Mouse (Mus musculus): ENCODE measurements around the gene Smndc1. TPM values are rescaled to one million over a fixed set of nuclear protein-coding genes. Genes with fewer than 3 reads are reported as not detected.
"Not testable (repeated sequence)": the region's sequence is repeated elsewhere in the genome, so short reads cannot be mapped to it uniquely, and the experiment has no call there.

Gene Smndc1
- polyA plus RNA-seq, 1 experiment from 2014 or later = 38.5 TPM

DNA sequence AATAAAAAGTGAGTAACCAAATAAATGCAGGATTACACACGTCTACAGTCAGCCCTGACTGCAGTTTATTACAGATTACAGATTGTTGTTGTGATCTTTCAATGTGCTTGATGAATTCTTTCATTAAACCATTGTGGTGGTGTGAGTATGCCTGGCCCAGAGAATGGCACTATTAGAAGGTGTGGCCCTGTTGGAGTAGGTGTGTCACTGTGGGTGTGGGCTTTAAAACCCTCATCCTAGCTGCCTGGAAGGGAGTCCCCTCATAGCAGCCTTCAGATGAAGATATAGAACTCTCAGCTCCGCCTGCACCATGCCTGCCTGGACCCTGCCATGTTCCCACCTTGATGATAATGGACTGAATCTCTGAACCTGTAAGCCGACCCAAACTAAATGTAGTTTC is 4.6 kb upstream of the Smndc1 start:
- WGBS = 62% methylated on average over 3 of the region's 3 CpGs
- not testable (repeated sequence) for H3K27ac ChIP-seq; H3K36me3 ChIP-seq; H3K27me3 ChIP-seq; ATAC-seq (ENCODE audit: borderline replicate concordance, extremely low read depth, low FRiP score, low TSS enrichment); H3K9me3 ChIP-seq; H3K4me2 ChIP-seq; H3K9ac ChIP-seq; H3K4me3 ChIP-seq
- peaks cover 13% of the 10 kb centered on the region for H3K4me1 ChIP-seq

DNA sequence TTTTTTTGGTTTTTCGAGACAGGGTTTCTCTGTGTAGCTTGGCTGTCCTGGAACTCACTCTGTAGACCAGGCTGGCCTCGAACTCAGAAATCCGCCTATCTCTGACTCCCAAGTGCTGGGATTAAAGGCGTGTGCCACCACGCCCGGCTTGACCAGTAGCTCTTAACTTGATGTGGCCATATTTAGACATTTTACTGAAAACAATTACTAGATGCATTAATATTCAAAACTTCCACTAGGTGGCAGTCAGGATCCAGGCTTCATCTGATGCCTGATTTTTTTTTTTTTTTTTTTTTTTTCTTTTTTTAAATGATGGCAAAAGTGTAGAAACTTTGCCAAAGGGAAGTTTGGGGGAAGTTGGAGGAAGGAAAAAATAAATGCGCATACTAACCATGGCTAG is 4.2 kb upstream of the Smndc1 start:
- 0 out of 2 replicates have a peak overlapping the region, but pooled peaks have one; percentile 18 for H3K4me2 ChIP-seq

DNA sequence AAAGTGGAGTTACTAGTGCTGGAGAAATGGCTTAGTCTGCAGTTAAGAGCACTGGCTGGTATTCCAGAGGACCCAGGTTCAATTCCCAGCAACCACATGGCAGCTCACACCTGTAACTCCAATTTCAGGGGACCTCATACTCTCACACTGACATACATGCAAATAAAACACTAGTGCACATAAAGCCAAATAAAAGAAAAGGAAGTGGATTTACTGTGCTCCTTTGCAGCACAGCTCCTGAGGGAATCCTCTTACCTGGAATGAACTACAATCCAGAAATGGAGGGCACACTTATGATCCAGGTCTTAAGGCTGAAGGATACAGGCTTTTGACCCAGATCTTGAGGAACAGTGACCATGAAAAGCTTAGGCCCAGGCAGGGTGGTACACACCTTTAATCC is 3.3 kb upstream of the Smndc1 start:
- H3K27me3 ChIP-seq = no peaks in the 10 kb centered on the region
- no peak overlapping the region for H3K4me2 ChIP-seq
- H3K9ac ChIP-seq = no peak overlapping the region
- no peaks in the 10 kb centered on the region for H3K9me3 ChIP-seq
- H3K27ac ChIP-seq = no peak overlapping the region
- ATAC-seq (ENCODE audit: borderline replicate concordance, extremely low read depth, low FRiP score, low TSS enrichment) = no peak
- peaks cover 18% of the 10 kb centered on the region for H3K4me1 ChIP-seq
- no peaks in the 10 kb centered on the region for H3K36me3 ChIP-seq
- no peak overlapping the region for H3K4me3 ChIP-seq

More for the DNA sequence above, 4.2 kb upstream of the Smndc1 start:
- Histone ChIP-seq H3K4me3 (no peak overlapping the region), H3K4me1 (peaks cover 13% of the 10 kb centered on the region), H3K9ac (no peak overlapping the region), H3K36me3 (no peaks in the 10 kb centered on the region), H3K27ac (no peak overlapping the region), H3K9me3 (no peaks in the 10 kb centered on the region), H3K27me3 (no peaks in the 10 kb centered on the region)
- no peak for ATAC-seq (ENCODE audit: borderline replicate concordance, extremely low read depth, low FRiP score, low TSS enrichment)
- 12% methylated on average over 7 of the region's 7 CpGs for WGBS

DNA sequence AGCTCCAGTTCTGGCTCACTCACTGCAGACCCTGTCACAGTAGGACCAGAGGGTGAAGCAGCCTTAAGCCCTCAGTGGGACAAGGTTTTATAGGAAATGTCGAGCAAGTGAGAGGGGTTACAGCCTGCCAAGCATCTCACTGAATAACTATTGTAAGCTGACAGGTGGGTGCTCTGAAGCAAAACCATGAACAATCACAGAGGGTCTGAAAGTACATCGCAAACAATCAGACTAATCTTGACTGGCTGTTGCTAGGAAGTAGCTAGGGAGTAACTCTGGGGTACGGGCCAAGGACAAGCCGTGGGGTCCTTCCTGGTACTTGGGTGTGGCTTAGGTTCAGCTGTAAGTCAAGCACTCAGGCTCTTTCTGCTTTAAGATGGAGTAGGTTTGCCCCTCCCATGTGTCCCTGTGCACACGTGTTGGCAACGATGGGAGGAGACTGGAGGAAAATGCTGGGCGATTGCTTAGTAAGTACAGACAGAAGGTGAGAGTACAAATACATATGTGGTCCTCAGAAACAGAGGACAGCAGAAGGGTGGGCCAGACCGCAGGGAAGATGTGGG is 2.5 kb upstream of the Smndc1 start:
- no peak overlapping the region; the same call in 1 of the 2 replicates for H3K27ac ChIP-seq
- no peaks in the 10 kb centered on the region for H3K9me3 ChIP-seq
- H3K36me3 ChIP-seq = peaks cover 8% of the 10 kb centered on the region
- no peak for ATAC-seq (ENCODE audit: borderline replicate concordance, extremely low read depth, low FRiP score, low TSS enrichment)
- H3K4me3 ChIP-seq = no peak overlapping the region
- H3K4me2 ChIP-seq = no peak overlapping the region
- peaks cover 21% of the 10 kb centered on the region for H3K4me1 ChIP-seq
- no peak overlapping the region for H3K9ac ChIP-seq
- 64% methylated on average over 8 of the region's 8 CpGs for WGBS
- H3K27me3 ChIP-seq = no peaks in the 10 kb centered on the region

DNA sequence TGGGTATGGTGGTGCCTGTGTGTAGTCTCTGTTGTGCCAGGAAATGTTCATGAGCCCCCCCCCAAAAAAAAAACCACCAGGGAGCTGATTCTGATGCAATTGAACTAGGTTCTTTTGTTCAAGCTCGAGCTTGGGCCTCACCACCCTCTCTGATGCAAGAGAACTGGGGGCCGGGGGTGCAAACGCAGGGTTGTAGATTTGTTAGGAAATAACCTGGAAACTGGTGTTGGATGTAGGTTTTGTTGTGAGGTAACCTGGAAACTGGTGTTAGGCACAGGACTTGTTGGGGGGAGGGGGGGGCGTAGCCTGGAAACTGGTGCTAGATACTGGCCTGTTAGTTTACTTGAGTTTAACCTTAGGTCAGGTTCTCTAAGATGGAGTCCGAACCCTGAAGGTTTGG is 1.4 kb upstream of the Smndc1 start:
- H3K4me1 ChIP-seq = peaks cover 26% of the 10 kb centered on the region
- ATAC-seq (ENCODE audit: borderline replicate concordance, extremely low read depth, low FRiP score, low TSS enrichment) = no peak
- peaks cover 19% of the 10 kb centered on the region for H3K36me3 ChIP-seq
- H3K9ac ChIP-seq = peak overlapping the region; percentile 75
- H3K4me2 ChIP-seq = peak overlapping the region; percentile 66
- peak overlapping the region; percentile 100; the same call in 1 of the 2 replicates for H3K4me3 ChIP-seq
- WGBS = 74% methylated on average over 5 of the region's 5 CpGs
- no peaks in the 10 kb centered on the region for H3K27me3 ChIP-seq
- no peak overlapping the region for H3K27ac ChIP-seq
- H3K9me3 ChIP-seq = no peaks in the 10 kb centered on the region

DNA sequence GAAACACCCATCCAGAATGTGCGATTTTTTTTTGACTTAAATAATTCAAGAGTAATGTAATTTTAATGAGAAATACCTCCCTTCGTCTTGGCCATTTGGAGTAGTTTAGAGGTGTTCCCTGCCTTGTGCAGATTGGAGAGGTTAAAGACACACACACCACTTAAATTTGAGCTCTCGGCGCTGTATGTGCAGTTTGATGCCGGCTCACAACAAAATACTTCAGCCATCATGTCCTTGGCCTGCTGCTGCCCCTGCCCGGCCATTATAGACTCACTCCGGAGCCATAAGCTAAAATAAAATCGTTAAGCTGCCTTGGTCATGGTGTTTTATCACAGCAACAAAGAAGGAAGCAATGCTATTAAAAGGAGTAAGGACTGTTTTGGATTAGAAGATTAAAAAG is 1.0 kb upstream of the Smndc1 start:
- Histone ChIP-seq H3K4me2 (peak overlapping the region; percentile 66), H3K36me3 (peaks cover 20% of the 10 kb centered on the region), H3K9ac (peak overlapping the region; percentile 75), H3K4me3 (peak overlapping the region; percentile 100), H3K9me3 (no peaks in the 10 kb centered on the region), H3K27ac (peak overlapping the region; percentile 83; the same call in 1 of the 2 replicates), H3K27me3 (no peaks in the 10 kb centered on the region), H3K4me1 (peaks cover 26% of the 10 kb centered on the region)
- no peak for ATAC-seq (ENCODE audit: borderline replicate concordance, extremely low read depth, low FRiP score, low TSS enrichment)
- WGBS = 45% methylated on average over 8 of the region's 8 CpGs

DNA sequence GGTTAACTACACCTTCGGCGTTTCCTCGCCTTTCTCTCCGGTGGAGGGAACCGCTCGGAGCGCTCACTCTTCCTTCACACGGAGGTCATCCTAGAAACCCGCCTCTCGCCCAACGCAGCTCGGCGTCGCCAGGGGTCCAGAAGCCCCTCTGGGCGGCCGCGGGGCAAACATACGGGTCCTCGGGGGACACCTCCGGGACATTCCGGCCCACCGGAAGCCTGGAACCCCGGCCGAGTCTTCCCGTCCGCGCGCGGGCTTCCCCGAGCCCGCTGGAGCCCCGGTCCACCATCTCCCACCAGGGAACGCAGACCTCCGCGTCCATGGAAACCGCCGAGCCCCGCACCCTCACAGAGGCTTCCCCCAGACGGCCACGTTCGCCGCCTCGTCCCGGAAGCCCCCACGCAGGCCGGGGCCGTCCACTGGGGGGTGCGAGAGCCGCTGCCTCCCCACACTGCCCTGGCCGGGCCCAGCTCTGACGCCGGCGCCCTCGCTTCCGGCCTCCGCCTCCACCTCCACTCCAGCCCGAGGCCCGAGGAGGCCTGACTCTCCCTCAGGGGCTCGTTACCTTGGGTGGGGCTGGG is 437 bp downstream of the Smndc1 start:
- Histone ChIP-seq H3K4me3 (peak overlapping the region; percentile 100), H3K27me3 (no peaks in the 10 kb centered on the region), H3K4me1 (peaks cover 25% of the 10 kb centered on the region), H3K4me2 (peak overlapping the region; percentile 60), H3K36me3 (peaks cover 29% of the 10 kb centered on the region), H3K9me3 (no peaks in the 10 kb centered on the region), H3K27ac (peak overlapping the region; percentile 97), H3K9ac (peak overlapping the region; percentile 99)
- ATAC-seq (ENCODE audit: borderline replicate concordance, extremely low read depth, low FRiP score, low TSS enrichment) = peak; percentile 90
- WGBS = under 1% methylated on average over 45 of the region's 59 CpGs

DNA sequence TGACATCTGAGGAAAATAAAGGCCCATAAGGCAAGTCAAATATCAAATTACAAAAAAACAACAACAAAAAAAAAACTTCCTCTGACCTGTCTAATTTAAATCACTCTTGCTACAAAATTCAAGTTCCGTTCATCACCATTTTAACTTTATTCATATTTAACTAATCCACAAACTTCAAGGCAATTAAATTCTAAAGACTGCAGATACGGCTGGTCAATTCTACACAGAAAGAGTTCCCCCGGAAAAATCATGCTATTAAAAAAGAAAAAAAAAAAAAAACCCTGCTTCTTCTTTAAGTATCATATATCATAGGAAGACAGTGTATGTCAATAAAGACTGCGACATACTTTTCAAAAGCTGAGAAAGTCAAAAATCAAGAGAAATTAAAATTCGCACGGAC is 961 bp downstream of the Smndc1 start:
- WGBS = 15% methylated on average over 6 of the region's 6 CpGs
- Histone ChIP-seq H3K27ac (peak overlapping the region; percentile 97), H3K4me2 (peak overlapping the region; percentile 60), H3K27me3 (no peaks in the 10 kb centered on the region), H3K36me3 (peaks cover 33% of the 10 kb centered on the region), H3K4me3 (peak overlapping the region; percentile 100), H3K9me3 (no peaks in the 10 kb centered on the region), H3K9ac (peak overlapping the region; percentile 99), H3K4me1 (peaks cover 22% of the 10 kb centered on the region)
- no peak for ATAC-seq (ENCODE audit: borderline replicate concordance, extremely low read depth, low FRiP score, low TSS enrichment)

DNA sequence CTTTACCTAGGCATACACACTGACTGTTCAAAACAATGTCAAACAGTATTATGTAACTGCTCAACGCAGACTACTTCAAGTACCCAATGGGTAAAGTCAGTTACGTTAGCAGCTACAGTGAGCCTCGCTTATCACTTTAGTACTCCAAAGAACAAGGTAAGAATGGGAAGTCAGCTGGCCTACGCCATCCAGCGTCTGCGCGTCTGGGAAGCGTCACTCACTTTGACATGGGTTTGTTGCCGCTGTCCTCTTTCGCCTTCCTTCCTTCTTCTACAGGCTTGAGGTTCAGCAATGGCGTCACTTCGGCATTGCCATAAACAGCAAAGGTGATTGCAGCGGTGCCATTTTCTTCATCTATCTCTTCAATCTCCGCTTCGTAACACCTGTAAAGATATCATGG is 7.0 kb downstream of the Smndc1 start:
- Histone ChIP-seq H3K4me2 (no peak overlapping the region), H3K4me1 (peaks cover 7% of the 10 kb centered on the region; the same call in 1 of the 2 replicates), H3K9ac (no peak overlapping the region), H3K36me3 (peaks cover 86% of the 10 kb centered on the region), H3K27ac (no peak overlapping the region), H3K27me3 (no peaks in the 10 kb centered on the region), H3K9me3 (no peaks in the 10 kb centered on the region), H3K4me3 (no peak overlapping the region)
- no peak for ATAC-seq (ENCODE audit: borderline replicate concordance, extremely low read depth, low FRiP score, low TSS enrichment)
- WGBS = 94% methylated on average over 15 of the region's 15 CpGs

DNA sequence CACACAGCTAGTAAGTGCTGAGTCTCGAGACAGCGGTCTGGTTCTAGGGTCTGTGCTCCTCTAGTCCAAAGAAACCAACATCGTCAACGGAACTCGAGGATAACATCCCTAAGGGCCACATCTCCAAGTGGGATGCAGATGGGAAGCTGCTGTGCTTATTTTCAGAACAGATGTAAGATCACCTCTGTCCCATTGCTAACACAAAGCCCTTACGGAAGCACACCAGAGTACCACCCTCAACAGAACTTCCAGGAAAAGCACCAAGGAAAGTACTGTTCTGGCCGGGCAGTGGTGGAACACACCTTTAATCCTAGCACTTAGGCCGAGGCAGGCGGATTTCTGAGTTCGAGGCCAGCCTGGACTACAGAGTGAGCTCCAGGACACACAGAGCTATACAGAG is 12.0 kb downstream of the Smndc1 start:
- H3K9ac ChIP-seq = no peak overlapping the region
- 87% methylated on average over 10 of the region's 10 CpGs for WGBS
- no peak overlapping the region for H3K4me2 ChIP-seq
- H3K36me3 ChIP-seq = peaks cover 67% of the 10 kb centered on the region
- no peak overlapping the region for H3K4me3 ChIP-seq
- no peak overlapping the region for H3K27ac ChIP-seq
- H3K9me3 ChIP-seq = no peaks in the 10 kb centered on the region
- no peaks in the 10 kb centered on the region for H3K27me3 ChIP-seq
- ATAC-seq (ENCODE audit: borderline replicate concordance, extremely low read depth, low FRiP score, low TSS enrichment) = no peak
- no peaks in the 10 kb centered on the region for H3K4me1 ChIP-seq

DNA sequence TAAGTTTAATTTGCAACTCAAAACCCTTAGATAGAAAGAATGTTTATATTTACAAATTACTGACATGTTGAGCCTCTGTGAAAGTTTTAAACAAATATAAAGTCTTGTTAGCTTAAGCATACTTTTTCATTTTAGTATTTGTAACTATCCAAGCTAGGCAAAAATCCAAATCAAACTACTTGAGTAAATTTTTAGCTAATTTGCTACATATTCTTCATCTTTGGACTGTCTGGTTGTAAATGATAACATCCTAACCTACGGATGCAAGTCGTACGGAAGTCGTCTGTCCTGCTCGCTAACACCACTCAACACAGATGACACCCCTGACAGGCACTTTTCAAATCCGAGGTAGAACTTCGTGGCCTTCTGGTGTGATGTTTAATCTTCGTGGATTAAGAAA is 12.7 kb downstream of the Smndc1 start:
- no peaks in the 10 kb centered on the region for H3K27me3 ChIP-seq

DNA sequence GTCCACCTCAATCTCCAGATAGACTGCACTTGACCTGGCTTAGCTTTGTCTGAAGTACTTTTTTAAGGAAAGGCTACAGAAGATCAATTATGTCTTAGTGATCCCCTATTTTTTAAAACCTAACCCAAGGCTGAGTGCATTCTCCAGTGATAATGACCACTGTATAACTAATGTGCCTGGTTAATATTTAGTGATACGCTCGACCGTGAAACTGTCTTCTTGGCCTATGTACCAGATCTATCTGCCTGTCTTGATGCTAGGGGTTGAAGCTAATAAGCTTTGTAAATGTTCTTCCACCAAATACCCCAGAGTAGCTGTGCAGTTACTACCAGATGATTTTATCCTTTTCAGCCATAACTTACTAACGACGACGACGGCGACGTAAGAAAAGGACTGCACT is 14.6 kb downstream of the Smndc1 start:
- no peaks in the 10 kb centered on the region for H3K4me1 ChIP-seq
- H3K4me3 ChIP-seq = no peak overlapping the region
- no peak for ATAC-seq (ENCODE audit: borderline replicate concordance, extremely low read depth, low FRiP score, low TSS enrichment)
- no peaks in the 10 kb centered on the region for H3K27me3 ChIP-seq
- H3K36me3 ChIP-seq = peaks cover 52% of the 10 kb centered on the region
- H3K27ac ChIP-seq = no peak overlapping the region
- no peak overlapping the region for H3K4me2 ChIP-seq
- no peaks in the 10 kb centered on the region for H3K9me3 ChIP-seq
- H3K9ac ChIP-seq = no peak overlapping the region
- WGBS = 94% methylated on average over 9 of the region's 9 CpGs

More for the DNA sequence above, 12.7 kb downstream of the Smndc1 start:
- no peak for ATAC-seq (ENCODE audit: borderline replicate concordance, extremely low read depth, low FRiP score, low TSS enrichment)
- no peak overlapping the region for H3K4me3 ChIP-seq
- no peaks in the 10 kb centered on the region for H3K4me1 ChIP-seq
- 65% methylated on average over 8 of the region's 8 CpGs for WGBS
- peaks cover 60% of the 10 kb centered on the region for H3K36me3 ChIP-seq
- no peak overlapping the region for H3K27ac ChIP-seq
- no peak overlapping the region for H3K9ac ChIP-seq
- no peaks in the 10 kb centered on the region for H3K9me3 ChIP-seq
- no peak overlapping the region for H3K4me2 ChIP-seq
